Mouse (Mus musculus) A20 (cell line): ENCODE results near the gene Acbd4.

ENCODE experiments used
- DNase-seq: peaks from one replicate; pipeline ENCODE4 v3.0.0-alpha.2; 2011; ENCODE audit warnings: low read depth, low spot score

The Acbd4 gene

DNA sequence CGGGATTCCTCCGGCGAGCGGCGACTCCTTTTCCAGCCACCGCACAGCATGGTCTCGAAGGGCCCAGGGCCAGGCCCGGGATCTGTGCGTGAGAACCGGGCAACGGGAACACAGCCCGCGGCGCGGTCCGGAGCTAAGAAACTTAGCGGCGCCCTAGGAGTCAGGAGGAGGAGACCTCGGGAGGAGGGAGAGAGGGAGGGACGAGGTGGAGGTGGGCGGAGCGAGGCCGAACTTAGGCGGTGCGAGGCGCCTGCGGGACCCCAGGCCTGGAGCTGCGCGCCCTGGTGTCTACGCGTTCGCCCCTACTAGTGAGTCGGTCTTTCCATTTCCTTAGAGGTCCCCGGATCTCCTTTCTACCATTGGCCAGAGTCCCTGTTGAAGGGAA is at the start of gene Acbd4, which contains the start of gene Plcd3:
TSS of gene Acbd4 (plus strand) at position 202 of the 385 bp plus-strand sequence.
TSS of gene Plcd3 (minus strand) at position 178 of the 385 bp plus-strand sequence.
- no peak for DNase-seq

DNA sequence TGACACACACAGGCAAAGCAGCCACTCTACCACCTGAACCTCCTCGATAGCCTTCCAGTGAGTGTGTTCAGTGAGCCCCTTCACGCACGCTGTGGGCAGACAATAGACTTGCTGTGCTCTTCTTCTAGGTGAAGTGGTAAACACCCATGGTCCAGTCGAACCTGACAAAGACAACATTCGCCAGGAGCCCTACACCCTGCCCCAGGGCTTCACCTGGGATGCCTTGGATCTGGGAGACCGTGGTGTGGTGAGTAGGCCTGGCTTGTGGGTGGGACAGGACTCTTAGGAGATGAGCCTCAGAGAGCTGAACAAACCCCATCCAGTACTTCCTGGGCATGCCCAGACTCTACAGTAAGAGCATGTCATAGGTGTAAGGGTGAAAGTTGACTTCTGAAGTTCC is 49.4 kb upstream of the Acbd4 start:
- DNase-seq: no peak

DNA sequence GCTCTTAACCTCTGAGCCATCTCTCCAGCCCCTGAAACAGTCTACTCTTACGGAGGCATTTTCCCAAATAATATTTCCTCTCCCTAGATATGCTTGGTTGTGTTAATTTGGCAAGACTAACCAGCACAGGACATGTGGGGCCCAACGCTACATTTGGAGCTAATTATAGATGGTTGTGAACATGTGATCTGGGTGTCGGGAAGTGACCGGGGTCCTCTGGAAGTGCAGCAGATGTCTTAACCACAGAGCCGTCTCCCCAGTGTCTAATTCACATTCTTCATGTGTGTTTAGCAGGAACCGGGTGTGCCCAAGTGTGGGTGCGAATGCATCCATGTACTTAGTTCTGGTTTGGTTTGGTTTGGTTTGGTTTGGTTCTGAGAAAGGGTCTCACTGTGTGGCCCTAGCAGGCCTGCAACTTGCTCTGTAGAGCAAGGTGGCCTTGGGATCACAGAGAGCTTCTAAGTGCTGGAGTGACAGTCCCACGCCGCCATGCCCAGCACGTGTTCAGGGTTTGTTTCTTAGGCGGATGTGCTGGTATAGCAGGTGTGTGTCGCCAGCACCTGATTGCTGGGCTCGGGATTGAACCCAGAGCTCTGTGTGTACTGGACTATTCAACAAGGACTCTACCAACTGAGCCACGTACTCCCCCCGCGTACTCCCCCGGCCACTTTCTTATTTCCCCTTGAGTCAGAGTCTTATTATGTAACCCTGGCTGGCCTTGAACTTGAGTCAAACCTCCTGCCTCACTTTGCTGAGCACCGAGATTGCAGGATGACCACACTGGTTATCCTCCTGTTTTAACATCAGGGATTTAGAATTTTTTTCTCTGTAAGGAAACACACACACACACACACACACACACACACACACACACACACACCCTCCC is 48.0 kb upstream of the Acbd4 start:
- DNase-seq: no peak

DNA sequence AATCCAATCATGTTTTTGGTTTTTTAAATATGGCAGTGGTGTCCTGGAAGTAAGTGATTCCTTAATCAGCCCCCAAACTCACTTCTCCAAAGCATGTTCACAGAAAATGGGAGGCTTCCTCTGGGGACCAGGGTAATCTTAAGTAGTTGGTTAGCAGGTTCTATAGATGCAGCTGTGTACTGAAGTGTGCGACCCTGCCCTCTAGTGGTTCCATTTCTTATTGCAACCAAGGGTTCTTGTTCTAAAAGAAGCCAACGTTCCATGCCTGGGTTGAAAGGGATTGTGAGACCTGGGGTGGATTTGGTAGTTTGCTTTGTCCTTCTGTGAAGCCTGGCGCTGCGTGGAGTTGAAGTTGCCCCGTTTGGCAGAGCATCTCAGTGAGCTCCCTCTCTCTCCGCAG is 46.7 kb upstream of the Acbd4 start:
- DNase-seq: peak; percentile 69

- no peak for DNase-seq
These were observed 44.8 kb upstream of the Acbd4 start for GRCm38 (mm10) chr11:103056636-103057035.

- no peak for DNase-seq
These were observed 42.9 kb upstream of the Acbd4 start for GRCm38 (mm10) chr11:103058499-103059085.

GRCm38 (mm10) chr11:103066191-103067050 is 35.1 kb upstream of the Acbd4 start:
- DNase-seq: no peak

DNA sequence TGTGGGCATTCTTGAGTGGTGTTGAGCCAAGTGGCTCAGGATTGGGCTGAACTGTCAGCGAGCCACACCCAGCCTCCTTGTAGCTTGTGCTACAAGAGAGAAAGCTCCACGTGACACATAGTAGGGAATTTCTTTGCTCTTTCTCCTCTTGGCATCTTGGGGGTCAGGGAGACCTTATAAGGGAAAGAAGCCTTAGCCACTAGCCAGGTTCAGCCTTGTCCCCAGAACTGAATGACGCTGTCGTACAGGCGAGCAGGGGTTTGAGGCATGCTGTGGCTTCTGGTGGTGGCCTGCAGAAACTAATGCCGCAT is 34.5 kb upstream of the Acbd4 start:
- no peak for DNase-seq

GRCm38 (mm10) chr11:103067457-103068001 is 34.0 kb upstream of the Acbd4 start:
- DNase-seq: no peak

DNA sequence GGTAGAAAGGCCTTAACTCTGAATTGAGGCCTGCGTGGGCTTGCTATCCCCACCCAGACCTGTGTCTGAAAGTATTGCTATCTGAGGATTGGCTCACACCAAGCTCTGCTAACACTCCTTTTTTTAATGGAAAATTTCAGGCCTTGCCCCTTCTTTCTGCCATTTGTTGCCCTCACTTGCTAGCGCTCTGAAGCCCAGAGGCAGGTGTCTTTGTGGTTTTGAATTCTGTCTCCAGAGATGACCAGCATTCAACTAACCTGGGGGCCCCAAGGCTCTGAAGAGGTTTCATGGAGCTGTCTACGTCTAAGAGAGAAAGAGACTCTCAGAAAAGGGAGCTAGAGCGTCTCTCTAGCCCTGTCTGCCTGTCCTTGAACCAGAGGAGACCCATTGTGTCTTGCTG is 33.2 kb upstream of the Acbd4 start:
- no peak for DNase-seq

- no peak for DNase-seq
These were observed 32.6 kb upstream of the Acbd4 start for GRCm38 (mm10) chr11:103068884-103069283.

- DNase-seq: no peak
These were observed 31.8 kb upstream of the Acbd4 start for GRCm38 (mm10) chr11:103069731-103070130.

DNA sequence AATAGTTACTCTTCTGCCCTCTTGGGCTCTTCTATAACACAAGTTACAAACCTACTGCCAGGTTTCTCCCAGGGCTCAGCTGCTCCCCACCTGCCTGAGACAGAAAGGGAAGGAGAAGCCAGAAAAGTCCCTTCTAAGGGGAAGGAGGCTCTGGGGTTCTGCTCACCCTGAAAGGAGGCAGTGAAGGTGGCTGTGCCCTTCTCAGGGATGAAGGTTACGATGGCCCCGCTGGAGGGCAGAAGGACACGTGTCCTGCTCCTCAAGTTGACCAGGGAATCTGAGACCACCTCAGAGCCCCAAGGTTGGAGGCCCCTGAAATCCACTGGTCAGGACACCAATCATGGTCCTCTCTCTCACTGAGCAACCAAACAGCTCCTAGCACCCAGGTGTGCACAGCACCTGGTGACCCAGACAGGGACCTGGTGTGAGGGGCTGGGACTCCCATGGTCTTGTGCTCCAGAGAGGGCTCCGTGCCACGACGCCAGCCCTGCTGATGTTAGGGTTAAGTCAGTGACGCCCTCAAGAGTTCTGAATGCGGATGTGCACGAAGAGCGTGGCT is 31.1 kb upstream of the Acbd4 start:
- DNase-seq: no peak

GRCm38 (mm10) chr11:103073671-103074070 is 27.8 kb upstream of the Acbd4 start:
- no peak for DNase-seq

DNA sequence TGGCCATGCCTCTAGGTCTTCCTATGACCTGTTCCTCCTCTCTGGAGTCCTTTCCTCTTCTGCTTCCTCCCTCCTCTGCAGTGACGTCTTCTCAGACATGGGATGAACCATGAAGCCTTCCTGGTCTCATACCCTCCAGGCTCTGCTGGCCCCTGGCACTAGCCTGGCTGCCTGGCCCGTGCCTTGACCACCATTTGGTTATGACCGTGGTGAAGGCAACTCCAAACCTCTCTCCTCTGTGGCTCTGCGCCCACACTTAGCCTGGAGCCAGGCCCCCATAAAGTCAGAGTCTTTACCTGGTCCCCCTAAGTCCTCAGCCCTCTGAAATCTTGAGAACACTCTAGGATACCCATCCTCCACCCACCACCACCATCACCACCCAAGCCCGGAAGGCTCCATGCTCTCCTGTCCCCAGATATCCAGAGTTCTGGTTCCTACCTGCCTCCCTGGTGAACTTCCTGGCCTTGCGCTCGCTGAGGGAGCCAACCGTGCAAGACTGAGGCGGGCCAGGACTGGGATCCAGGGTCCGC is 27.3 kb upstream of the Acbd4 start:
- DNase-seq: no peak

GRCm38 (mm10) chr11:103074796-103075323 is 26.6 kb upstream of the Acbd4 start:
- no peak for DNase-seq

- DNase-seq: no peak
These were observed 25.5 kb upstream of the Acbd4 start for GRCm38 (mm10) chr11:103076010-103076409.

GRCm38 (mm10) chr11:103076581-103076980 is 24.9 kb upstream of the Acbd4 start:
- no peak for DNase-seq

DNA sequence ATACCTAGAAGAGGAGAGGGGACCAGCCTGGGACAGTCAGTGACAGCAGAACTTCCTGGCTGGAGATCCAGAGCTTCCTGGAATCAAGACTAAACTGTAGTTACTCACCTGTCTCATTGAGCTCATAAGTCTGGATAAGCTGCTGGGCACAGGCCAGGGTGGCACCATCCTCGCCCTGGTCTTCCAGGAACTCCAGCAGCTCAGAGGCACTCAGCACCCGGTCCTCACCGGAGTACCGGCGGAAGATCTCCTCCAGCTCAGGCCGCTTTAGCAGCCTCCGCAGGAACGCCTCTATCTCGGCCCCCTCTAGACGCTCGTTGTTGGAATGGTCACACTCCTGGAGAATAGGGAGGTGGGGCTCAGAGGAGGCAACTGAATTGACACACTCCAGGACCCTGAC is 23.4 kb upstream of the Acbd4 start:
- no peak for DNase-seq

- no peak for DNase-seq
These were observed 21.0 kb upstream of the Acbd4 start for GRCm38 (mm10) chr11:103080323-103081091.
